Mouse (Mus musculus): ENCODE measurements around the gene Gpatch2.

Gpatch2 gene

GRCm38 (mm10) chr1:187250741-187251262 lies 35.5 kb downstream of the Gpatch2 start:
- DNase-seq = no peak

DNA sequence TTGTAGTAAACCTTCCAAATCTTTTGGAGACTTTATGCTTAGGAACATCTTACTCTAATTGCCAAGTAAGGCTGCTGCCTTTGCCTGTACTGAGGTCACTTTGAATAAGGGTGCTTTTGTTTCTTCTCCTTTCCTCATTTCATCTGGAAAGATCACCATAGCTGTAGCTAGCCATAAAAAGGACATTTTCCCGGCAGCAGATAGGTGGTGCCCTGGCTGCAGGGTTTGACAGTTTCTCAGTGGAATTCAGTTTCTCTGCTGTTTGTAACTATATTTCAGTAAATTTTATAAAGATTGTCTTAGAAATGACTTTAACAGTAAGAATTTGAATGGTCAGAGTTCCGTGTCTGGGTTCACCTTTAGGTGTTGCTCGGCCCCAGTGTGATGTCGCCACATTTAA lies 43.4 kb downstream of the Gpatch2 start:
- DNase-seq = no peak

DNA sequence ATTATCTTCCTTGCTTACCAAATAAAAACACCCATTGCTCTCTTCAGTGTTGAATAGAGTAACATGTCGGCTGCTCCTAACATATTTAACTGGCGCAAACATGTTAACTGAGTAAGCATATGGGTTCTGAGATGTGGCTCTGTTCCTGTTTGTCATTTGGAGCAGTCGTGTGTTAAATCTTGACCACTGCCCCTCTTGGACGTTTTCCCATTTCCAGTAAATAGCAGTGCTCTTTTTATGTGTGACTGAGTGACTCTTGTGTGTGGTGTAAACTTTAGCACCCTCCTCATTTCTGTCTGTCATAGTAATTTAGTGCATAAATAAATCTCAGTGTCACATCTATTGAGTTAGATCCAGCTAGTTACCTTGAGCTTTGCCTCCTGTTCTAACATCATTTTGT lies 52.3 kb downstream of the Gpatch2 start:
- DNase-seq = no peak

- peak in 1 of 2 experiments; percentile 32 for DNase-seq
Observed at GRCm38 (mm10) chr1:187270318-187271247, 55.3 kb downstream of the Gpatch2 start.

GRCm38 (mm10) chr1:187277324-187277723 lies 62.0 kb downstream of the Gpatch2 start:
- DNase-seq = no peak

DNA sequence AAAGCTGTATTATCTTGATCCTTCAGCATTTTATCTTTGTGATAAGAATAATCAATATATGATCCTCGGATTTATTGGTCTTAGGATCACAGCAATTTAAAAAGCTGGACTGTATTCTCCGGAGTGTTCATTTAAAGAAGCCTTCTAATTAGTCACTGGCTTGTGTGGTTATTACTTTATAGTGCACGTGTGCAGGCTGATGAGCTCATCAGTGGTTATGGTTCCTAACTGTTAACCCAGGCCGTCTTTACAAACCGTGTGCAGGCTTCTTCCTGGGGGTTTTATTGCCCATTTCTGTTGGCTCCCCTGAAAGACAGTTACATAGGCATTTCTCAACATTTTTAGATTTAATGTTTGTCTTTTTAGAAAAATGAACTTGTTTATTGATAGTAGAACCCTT lies 63.2 kb downstream of the Gpatch2 start:
- no peak for DNase-seq

- no peak for DNase-seq
Observed at GRCm38 (mm10) chr1:187279776-187280175, 64.5 kb downstream of the Gpatch2 start.

DNA sequence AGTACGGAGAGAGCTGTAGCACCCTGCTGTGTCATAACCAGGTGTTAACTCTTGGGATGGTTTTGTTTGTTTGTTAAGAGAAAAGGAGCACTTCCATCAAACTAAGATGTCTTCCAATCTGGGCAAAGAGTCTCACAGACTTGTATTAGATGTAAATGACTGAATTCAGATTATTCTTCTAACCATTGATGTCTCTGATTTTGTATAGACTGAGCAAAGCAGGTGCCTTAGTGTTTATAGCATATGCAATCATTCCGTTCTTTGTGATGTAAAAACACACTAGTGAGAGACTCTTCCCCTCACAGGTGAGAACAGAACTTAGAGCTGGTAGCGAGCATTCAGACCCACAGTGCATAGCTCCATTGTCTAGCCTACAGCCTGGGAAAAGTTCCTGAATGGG lies 67.0 kb downstream of the Gpatch2 start:
- no peak for DNase-seq

GRCm38 (mm10) chr1:187282804-187283203 lies 67.5 kb downstream of the Gpatch2 start:
- DNase-seq = no peak

DNA sequence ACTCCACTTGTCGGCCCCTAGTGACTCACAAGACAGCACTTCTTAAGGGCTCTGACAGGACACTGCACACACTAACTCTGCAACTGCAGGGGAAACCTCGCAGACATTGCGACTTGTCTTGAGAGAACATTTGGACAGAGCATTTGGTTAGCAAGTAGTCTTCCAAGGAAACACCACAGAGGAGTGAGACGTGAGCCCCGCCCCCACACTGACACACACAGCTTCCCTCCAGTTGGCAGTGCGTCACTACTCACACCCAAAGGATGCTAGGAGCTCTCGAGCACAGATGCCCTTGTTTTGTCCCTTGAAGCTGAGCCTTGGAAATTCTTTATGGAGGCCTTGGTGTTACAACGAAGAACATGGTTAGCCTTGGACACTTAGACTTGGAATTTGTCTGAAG lies 70.4 kb downstream of the Gpatch2 start:
- DNase-seq = no peak

DNA sequence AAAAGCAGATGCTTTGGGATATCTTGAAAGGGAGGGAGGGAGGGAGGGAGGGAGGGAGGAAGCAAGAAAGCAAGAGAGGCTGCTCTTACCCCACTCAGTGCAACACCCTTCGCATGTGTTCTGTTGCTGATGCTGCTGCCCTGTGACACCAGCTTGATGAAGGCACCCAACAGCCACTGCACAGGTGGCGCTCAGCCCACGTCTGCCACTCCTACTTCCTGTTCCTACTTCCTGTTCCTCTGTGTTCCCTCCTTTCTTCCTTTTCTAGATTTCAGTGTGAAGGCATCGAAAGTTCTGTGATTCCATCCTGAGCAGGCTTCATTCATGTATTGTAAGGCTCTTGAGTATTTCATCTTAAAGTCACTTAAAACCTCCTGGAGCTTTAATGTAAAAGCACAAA lies 71.1 kb downstream of the Gpatch2 start:
- DNase-seq = no peak

DNA sequence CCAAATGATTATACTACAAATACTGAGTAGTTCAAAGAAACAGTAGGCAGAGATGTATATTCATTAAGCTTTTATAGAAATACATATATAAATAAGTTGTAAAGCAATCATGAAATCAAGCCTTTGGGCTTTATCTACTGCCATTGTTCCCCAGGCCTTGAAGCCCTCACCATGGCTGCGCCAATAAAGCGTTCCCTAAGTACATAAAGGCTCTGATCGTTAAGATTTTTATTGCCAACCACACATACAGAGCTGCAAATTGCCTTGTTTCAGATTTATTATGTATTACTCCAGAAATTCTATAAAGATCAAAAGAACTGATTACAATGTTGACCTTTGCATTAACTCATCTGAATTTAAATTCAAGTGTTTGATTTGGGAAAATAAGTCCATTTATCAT lies 71.6 kb downstream of the Gpatch2 start:
- DNase-seq = no peak

DNA sequence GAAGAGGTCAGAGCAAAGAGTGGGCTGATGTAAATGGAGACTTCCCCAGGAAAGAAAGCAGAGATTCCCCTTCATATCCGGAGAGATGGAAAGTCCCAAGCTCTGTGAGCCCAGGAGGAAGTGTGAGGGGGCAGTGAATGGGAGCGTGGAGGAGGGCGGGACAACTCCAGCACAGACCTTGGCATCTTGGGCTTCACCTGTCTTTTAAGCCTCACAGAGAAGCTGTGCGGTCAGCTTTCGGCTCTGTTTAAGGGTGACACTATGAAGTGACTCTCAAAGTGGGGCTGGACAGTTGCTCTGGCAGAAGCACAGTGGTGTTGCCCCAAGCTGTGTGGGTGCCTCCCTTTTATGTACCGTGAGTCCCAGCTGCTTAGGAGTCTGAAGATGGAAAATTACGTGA lies 74.9 kb downstream of the Gpatch2 start:
- DNase-seq = no peak

DNA sequence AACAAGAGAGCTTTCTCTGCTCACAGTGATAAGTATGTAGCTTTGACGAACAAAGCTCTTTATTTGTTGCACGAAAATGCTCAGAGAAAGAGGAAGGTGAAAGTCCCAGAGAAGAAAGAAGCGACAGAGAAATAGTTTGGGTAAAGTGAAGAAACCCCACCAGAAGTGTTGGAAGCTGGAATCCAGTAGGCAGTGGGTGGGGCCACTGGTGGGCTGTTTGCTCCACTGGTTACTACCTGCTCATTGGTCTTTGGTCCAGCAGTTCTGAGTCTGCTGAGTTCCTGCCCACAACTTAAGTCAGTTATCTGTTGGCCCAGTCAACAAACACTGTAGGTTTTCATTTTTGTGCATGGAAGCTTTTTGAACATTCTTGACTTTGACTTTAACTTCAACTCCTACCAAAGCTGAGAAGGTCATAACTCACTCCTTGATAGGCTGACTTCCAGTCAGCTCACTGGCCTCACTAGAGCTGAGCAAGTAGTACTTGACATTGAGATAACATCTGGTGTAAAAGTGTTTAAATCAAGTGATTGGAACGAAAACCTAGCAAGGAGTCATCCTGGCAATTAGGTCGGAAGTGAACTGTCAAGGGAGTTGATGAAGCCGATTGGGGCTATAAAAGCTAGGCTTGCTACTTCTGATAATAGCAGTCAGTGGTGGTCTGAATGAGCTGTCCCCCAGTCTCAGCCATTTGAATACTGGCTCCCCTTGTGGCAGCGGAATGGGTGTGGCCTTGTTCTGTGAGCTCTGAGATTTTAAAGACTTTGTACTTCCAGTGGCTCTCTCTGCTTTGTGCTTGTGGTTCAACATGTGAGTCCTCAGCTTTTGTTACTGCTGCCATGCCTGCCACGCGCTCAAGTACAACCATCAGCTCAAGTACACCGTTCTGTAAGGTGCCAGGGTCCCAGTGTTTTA lies 76.4 kb downstream of the Gpatch2 start:
- DNase-seq = no peak

DNA sequence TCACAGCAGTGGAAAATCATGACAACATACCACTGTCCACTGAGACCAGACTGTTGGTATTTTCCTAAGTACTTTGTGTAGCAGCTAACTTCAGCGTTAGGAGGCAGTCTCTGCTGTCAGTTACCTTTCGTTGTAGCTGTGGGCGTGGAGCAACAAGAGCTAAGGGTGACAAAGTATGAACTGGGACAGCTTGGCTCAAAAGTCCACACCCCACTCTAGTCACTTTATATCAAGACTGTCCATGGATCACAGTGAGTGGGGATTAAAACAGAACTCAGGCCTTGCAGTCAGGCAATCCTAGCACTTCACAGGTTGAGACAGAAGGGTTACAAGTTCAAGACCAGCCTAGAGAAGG lies 77.1 kb downstream of the Gpatch2 start:
- DNase-seq = no peak

- DNase-seq = no peak
Observed at GRCm38 (mm10) chr1:187293233-187293632, 77.9 kb downstream of the Gpatch2 start.

DNA sequence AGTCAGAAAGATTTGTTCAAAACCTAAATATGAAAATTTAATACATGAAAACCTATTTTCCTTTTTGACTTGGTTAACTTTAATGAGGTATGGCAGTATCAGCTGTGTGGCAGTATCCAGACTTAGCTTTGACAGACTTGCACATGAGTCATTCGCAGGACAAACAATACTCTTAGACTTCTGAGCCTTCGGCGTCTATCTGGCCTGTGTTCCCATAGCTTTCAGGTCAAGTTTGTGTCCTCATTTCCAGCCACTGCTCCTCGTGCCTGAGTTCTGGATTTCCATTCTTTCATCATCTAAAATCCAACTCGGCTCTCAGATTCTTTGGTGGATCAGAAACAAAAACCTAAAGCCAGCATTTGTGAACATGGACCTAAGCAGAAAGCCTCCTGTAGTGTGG lies 79.2 kb downstream of the Gpatch2 start:
- no peak for DNase-seq

GRCm38 (mm10) chr1:187295038-187295559 lies 79.8 kb downstream of the Gpatch2 start:
- no peak for DNase-seq

DNA sequence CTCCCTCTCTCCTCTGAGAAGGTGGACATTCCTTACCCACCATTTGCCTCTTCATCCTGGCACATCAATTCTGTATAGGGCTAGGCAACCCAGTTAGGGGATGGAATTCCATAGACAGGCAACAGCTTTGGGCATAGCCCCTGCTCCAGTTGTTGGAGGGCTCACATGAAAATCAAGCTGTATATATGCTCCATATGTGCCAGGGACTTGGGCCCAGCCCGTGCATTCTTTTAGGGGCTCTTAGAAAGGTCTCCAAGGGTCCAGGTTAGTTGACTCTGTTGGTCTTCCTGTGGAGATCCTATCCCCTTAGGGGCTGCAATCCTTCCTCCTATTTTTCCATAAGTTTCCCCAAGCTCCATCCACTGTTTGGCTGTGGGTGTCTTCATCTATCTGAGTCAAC lies 80.4 kb downstream of the Gpatch2 start:
- DNase-seq = no peak

GRCm38 (mm10) chr1:187299236-187299635 lies 83.9 kb downstream of the Gpatch2 start:
- no peak for DNase-seq

DNA sequence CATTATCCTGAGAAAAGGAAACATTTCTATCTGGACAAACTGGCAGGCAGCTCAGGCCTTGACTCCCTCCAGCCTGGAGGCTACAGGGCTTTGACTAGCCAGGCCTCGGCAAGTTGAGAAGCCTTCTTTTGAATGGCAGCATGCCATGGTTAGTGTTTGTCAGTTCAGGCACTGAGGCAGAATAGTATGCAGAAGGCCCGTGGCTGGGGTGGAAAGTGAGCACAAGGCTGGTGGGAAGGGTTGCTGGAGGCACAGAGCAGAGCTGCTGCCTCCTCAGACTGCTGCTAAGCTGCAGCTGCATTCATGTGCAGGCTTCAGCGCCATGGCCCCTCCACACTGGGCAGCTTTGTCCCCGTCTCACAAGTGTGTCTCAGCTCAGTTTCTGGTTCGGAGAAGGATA lies 85.3 kb downstream of the Gpatch2 start:
- DNase-seq = no peak

DNA sequence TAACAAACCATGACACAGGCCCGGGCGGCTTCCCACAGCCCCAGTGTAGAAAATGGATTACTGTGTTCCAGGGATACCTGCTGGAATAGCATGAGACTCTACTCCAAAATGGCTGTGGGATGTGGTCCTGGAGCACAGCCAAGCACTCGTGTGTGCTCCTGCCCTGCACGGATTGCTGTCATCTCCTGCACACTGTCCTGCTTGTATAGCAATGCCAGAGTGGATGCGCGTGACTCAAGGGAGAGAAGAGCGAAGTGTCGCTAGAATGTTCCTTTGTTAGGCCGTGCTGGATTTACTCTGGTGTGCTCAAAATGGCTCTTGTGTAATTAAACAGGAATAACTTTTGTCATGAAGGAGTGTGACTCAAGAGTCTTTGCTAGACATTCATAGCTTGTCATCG lies 87.9 kb downstream of the Gpatch2 start:
- DNase-seq = no peak

DNA sequence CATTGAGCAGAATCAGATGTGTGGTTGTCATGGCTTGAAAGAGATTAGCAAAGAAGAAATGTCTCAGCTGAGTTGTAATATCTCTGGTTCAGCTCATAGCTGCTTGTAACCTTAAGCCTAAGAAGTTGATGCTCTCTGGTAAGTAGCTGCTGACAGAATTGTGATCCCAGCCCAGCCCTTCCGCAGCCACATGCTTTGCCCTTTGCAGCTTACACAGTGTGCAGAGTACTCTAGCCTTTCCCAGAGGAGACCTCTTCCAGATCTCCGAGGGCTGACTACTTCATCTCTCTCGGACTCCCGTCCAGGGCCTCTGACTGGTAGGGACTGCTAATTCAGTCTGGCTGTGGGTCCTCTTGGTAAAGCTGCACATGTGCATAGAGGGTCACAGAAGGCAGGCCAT lies 92.0 kb downstream of the Gpatch2 start:
- no peak for DNase-seq
